Mouse (Mus musculus): ENCODE measurements around the gene Grid2. TPM values are rescaled to one million over a fixed set of nuclear protein-coding genes. Genes with fewer than 3 reads are reported as not detected.

The Grid2 gene
- polyA plus RNA-seq, 1 experiment from 2014 or later, result 0.76 TPM

GRCm38 (mm10) chr6:64730030-64730429, 1474.4 kb downstream of the Grid2 start:
- WGBS (ENCODE audit: insufficient replicate concordance), result 3% methylated on average over 19 of the region's 19 CpGs
- H3K4me2 ChIP-seq, result peak overlapping the region; percentile 89

GRCm38 (mm10) chr6:64730506-64731020, 1474.9 kb downstream of the Grid2 start:
- no peak for ATAC-seq (replicated peaks; ENCODE audit: insufficient number of reproducible peaks, low FRiP score, low TSS enrichment)
- peaks cover 4% of the 10 kb centered on the region; the same call in 1 of the 2 replicates for H3K4me1 ChIP-seq (ENCODE audit: control insufficient read depth, insufficient read depth, low read length)
- no peak overlapping the region for H3K9ac ChIP-seq (ENCODE audit: low read depth, low read length)
- no peaks in the 10 kb centered on the region for H3K9me3 ChIP-seq (replicated peaks; ENCODE audit: control insufficient read depth, low read length)
- no peaks in the 10 kb centered on the region for H3K36me3 ChIP-seq (ENCODE audit: control insufficient read depth, insufficient read depth, low read length)
- H3K4me3 ChIP-seq (ENCODE audit: low read depth, low read length), result peak overlapping the region; percentile 52; the same call in 1 of the 2 replicates
- WGBS (ENCODE audit: insufficient replicate concordance), result 4% methylated on average over 14 of the region's 14 CpGs
- H3K4me2 ChIP-seq, result no peak overlapping the region; the same call in 1 of the 2 replicates
- no peak overlapping the region for H3K27ac ChIP-seq (ENCODE audit: low read depth, low read length)
- peaks cover 71% of the 10 kb centered on the region for H3K27me3 ChIP-seq (ENCODE audit: control insufficient read depth, insufficient read depth, low read length)

More at GRCm38 (mm10) chr6:64730030-64730429, 1474.4 kb downstream of the Grid2 start:
- Histone ChIP-seq H3K9me3 (replicated peaks; ENCODE audit: control insufficient read depth, low read length) (no peaks in the 10 kb centered on the region), H3K9ac (ENCODE audit: low read depth, low read length) (no peak overlapping the region), H3K4me3 (ENCODE audit: low read depth, low read length) (peak overlapping the region; percentile 52), H3K4me1 (ENCODE audit: control insufficient read depth, insufficient read depth, low read length) (peaks cover 4% of the 10 kb centered on the region; the same call in 1 of the 2 replicates), H3K36me3 (ENCODE audit: control insufficient read depth, insufficient read depth, low read length) (no peaks in the 10 kb centered on the region), H3K27me3 (ENCODE audit: control insufficient read depth, insufficient read depth, low read length) (peaks cover 66% of the 10 kb centered on the region), H3K27ac (ENCODE audit: low read depth, low read length) (no peak overlapping the region)
- ATAC-seq (replicated peaks; ENCODE audit: insufficient number of reproducible peaks, low FRiP score, low TSS enrichment), result no peak

- H3K4me2 ChIP-seq, result no peak overlapping the region
- no peak overlapping the region for H3K9ac ChIP-seq (ENCODE audit: low read depth, low read length)
- H3K27ac ChIP-seq (ENCODE audit: low read depth, low read length), result no peak overlapping the region
- ATAC-seq (replicated peaks; ENCODE audit: insufficient number of reproducible peaks, low FRiP score, low TSS enrichment), result no peak
- peaks cover 4% of the 10 kb centered on the region; the same call in 1 of the 2 replicates for H3K4me1 ChIP-seq (ENCODE audit: control insufficient read depth, insufficient read depth, low read length)
- H3K36me3 ChIP-seq (ENCODE audit: control insufficient read depth, insufficient read depth, low read length), result no peaks in the 10 kb centered on the region
- H3K4me3 ChIP-seq (ENCODE audit: low read depth, low read length), result no peak overlapping the region
- 7% methylated on average over 7 of the region's 7 CpGs for WGBS (ENCODE audit: insufficient replicate concordance)
- H3K27me3 ChIP-seq (ENCODE audit: control insufficient read depth, insufficient read depth, low read length), result peaks cover 74% of the 10 kb centered on the region
- no peaks in the 10 kb centered on the region for H3K9me3 ChIP-seq (replicated peaks; ENCODE audit: control insufficient read depth, low read length)
Observed at GRCm38 (mm10) chr6:64731126-64731525, 1475.5 kb downstream of the Grid2 start.

- WGBS (ENCODE audit: insufficient replicate concordance), result 7% methylated on average over 8 of the region's 8 CpGs
- Histone ChIP-seq H3K4me1 (ENCODE audit: control insufficient read depth, insufficient read depth, low read length) (peaks cover 4% of the 10 kb centered on the region; the same call in 1 of the 2 replicates), H3K9ac (ENCODE audit: low read depth, low read length) (no peak overlapping the region), H3K27ac (ENCODE audit: low read depth, low read length) (no peak overlapping the region), H3K27me3 (ENCODE audit: control insufficient read depth, insufficient read depth, low read length) (peaks cover 75% of the 10 kb centered on the region), H3K36me3 (ENCODE audit: control insufficient read depth, insufficient read depth, low read length) (no peaks in the 10 kb centered on the region), H3K4me3 (ENCODE audit: low read depth, low read length) (no peak overlapping the region), H3K4me2 (no peak overlapping the region), H3K9me3 (replicated peaks; ENCODE audit: control insufficient read depth, low read length) (no peaks in the 10 kb centered on the region)
- no peak for ATAC-seq (replicated peaks; ENCODE audit: insufficient number of reproducible peaks, low FRiP score, low TSS enrichment)
Observed at GRCm38 (mm10) chr6:64731621-64732320, 1476.1 kb downstream of the Grid2 start.

GRCm38 (mm10) chr6:64733311-64733710, 1477.6 kb downstream of the Grid2 start:
- WGBS (ENCODE audit: insufficient replicate concordance), result 1% methylated on average over 4 of the region's 4 CpGs
- peaks cover 4% of the 10 kb centered on the region; the same call in 1 of the 2 replicates for H3K4me1 ChIP-seq (ENCODE audit: control insufficient read depth, insufficient read depth, low read length)
- no peaks in the 10 kb centered on the region for H3K36me3 ChIP-seq (ENCODE audit: control insufficient read depth, insufficient read depth, low read length)
- no peak overlapping the region for H3K27ac ChIP-seq (ENCODE audit: low read depth, low read length)
- H3K9ac ChIP-seq (ENCODE audit: low read depth, low read length), result no peak overlapping the region
- no peak overlapping the region for H3K4me3 ChIP-seq (ENCODE audit: low read depth, low read length)
- no peak for ATAC-seq (replicated peaks; ENCODE audit: insufficient number of reproducible peaks, low FRiP score, low TSS enrichment)
- H3K9me3 ChIP-seq (replicated peaks; ENCODE audit: control insufficient read depth, low read length), result no peaks in the 10 kb centered on the region
- H3K27me3 ChIP-seq (ENCODE audit: control insufficient read depth, insufficient read depth, low read length), result peaks cover 67% of the 10 kb centered on the region
- no peak overlapping the region for H3K4me2 ChIP-seq

GRCm38 (mm10) chr6:64734441-64735320, 1479.0 kb downstream of the Grid2 start:
- WGBS (ENCODE audit: insufficient replicate concordance), result 2% methylated on average over 49 of the region's 54 CpGs
- H3K4me1 ChIP-seq (ENCODE audit: control insufficient read depth, insufficient read depth, low read length), result peaks cover 4% of the 10 kb centered on the region; the same call in 1 of the 2 replicates
- H3K9me3 ChIP-seq (replicated peaks; ENCODE audit: control insufficient read depth, low read length), result no peaks in the 10 kb centered on the region
- H3K36me3 ChIP-seq (ENCODE audit: control insufficient read depth, insufficient read depth, low read length), result no peaks in the 10 kb centered on the region
- ATAC-seq (replicated peaks; ENCODE audit: insufficient number of reproducible peaks, low FRiP score, low TSS enrichment), result 0 out of 2 replicates have a peak, but pooled peaks have one; percentile 59
- H3K27ac ChIP-seq (ENCODE audit: low read depth, low read length), result no peak overlapping the region
- H3K4me3 ChIP-seq (ENCODE audit: low read depth, low read length), result peak overlapping the region; percentile 53
- H3K9ac ChIP-seq (ENCODE audit: low read depth, low read length), result 0 out of 2 replicates have a peak overlapping the region, but pooled peaks have one; percentile 34
- H3K4me2 ChIP-seq, result peak overlapping the region; percentile 88
- H3K27me3 ChIP-seq (ENCODE audit: control insufficient read depth, insufficient read depth, low read length), result peaks cover 64% of the 10 kb centered on the region

GRCm38 (mm10) chr6:64736317-64736716, 1480.6 kb downstream of the Grid2 start:
- no peak for ATAC-seq (replicated peaks; ENCODE audit: insufficient number of reproducible peaks, low FRiP score, low TSS enrichment)
- Histone ChIP-seq H3K9ac (ENCODE audit: low read depth, low read length) (no peak overlapping the region), H3K4me1 (ENCODE audit: control insufficient read depth, insufficient read depth, low read length) (no peaks in the 10 kb centered on the region), H3K27me3 (ENCODE audit: control insufficient read depth, insufficient read depth, low read length) (peaks cover 51% of the 10 kb centered on the region), H3K27ac (ENCODE audit: low read depth, low read length) (no peak overlapping the region), H3K4me2 (no peak overlapping the region), H3K4me3 (ENCODE audit: low read depth, low read length) (no peak overlapping the region), H3K9me3 (replicated peaks; ENCODE audit: control insufficient read depth, low read length) (no peaks in the 10 kb centered on the region), H3K36me3 (ENCODE audit: control insufficient read depth, insufficient read depth, low read length) (no peaks in the 10 kb centered on the region)
- 59% methylated on average over 4 of the region's 4 CpGs for WGBS (ENCODE audit: insufficient replicate concordance)

GRCm38 (mm10) chr6:64742915-64743489, 1487.3 kb downstream of the Grid2 start:
- Histone ChIP-seq H3K4me2 (no peak overlapping the region), H3K4me3 (ENCODE audit: low read depth, low read length) (no peak overlapping the region), H3K27ac (ENCODE audit: low read depth, low read length) (no peak overlapping the region), H3K27me3 (ENCODE audit: control insufficient read depth, insufficient read depth, low read length) (peaks cover 8% of the 10 kb centered on the region), H3K36me3 (ENCODE audit: control insufficient read depth, insufficient read depth, low read length) (no peaks in the 10 kb centered on the region), H3K9ac (ENCODE audit: low read depth, low read length) (no peak overlapping the region), H3K4me1 (ENCODE audit: control insufficient read depth, insufficient read depth, low read length) (no peaks in the 10 kb centered on the region), H3K9me3 (replicated peaks; ENCODE audit: control insufficient read depth, low read length) (no peaks in the 10 kb centered on the region)
- ATAC-seq (replicated peaks; ENCODE audit: insufficient number of reproducible peaks, low FRiP score, low TSS enrichment), result no peak
- WGBS (ENCODE audit: insufficient replicate concordance), result 68% methylated on average over 2 of the region's 2 CpGs

Data from heart, embryonic 11.5 days (tissue).